Mouse (Mus musculus) ZHBTc4 (cell line): ENCODE results near the gene Fshr.

ENCODE experiments used
- DNase-seq: peaks from one replicate; pipeline ENCODE4 v3.0.0-alpha.2; 2011; ENCODE audit warnings: low read depth, low spot score

Gene Fshr

DNA sequence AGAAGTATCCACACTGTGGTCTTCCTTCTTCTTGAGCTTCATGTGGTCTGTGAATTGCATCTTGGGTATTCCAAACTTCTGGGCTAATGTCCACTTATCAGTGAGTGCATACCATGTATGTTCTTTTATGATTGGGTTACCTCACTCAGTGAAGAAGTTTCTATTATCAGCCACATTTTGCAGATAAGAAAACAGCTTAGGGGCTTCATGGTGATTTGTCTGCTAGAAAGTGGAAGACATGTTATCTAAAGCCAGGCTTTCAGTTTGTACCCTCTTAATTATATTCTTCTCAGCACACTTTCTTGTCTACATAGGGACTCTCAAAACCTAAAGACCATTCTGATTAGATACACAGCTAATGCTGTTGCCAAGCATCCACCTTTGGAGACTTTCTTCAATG, 165.8 kb downstream of the Fshr start:
- DNase-seq = no peak

DNA sequence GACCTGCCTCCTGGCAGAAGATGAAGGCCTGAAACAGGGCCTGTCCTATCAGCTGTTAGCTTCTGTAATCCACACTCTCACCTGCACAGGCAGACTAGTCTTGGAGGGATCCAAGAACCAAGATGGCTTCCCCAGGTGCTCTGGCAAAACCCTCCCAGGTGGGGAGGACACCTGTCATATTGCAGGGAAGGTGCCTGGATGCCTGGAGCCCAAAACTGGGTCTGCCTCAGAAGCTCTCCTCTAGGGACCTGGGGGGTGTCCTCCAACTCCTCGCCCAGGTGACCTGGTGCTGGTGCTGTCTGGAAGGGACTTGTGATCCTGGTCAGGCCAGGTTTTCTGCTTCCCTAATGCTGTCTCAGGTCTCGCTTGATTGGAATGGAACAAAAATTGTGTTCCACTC, 167.5 kb downstream of the Fshr start:
- DNase-seq = no peak

DNA sequence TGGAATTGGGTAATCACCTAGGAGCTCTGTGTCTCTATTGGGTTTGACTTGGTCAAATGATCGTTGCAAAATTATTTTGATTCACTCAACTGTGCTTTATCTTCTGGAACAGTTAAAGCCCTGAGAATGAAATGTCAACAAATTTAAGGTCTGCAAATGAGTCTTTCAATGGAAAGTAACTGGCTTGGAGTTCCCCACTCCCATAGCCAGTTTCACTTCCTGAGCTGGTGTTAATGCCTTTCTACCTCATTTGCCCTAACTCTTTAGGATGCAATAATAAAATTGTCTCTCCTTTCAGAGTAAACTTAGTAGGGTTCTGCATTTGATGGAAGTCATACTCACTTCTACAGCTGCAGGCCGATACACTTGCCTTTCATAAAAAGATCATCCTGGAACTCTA, 181.0 kb downstream of the Fshr start:
- DNase-seq = no peak

DNA sequence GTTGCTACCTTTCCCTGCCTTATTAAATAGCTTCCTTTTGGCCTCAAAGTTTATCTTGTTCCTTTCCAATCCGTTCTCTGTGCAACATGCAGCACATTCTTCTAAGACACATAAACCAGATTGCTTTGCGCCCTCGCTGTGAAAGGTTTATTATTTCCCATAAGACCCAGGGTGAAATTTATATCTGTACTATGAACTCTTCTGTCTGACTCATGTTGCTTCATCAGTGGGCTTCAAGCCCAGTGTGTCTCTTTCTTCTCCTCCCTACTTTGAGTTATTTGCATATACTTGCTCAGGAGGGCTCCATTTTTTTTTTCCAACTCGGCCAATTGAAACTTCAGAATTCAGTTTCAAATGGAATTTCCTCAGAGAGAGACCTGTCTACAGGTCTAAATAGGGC, 183.5 kb downstream of the Fshr start:
- DNase-seq = no peak

DNA sequence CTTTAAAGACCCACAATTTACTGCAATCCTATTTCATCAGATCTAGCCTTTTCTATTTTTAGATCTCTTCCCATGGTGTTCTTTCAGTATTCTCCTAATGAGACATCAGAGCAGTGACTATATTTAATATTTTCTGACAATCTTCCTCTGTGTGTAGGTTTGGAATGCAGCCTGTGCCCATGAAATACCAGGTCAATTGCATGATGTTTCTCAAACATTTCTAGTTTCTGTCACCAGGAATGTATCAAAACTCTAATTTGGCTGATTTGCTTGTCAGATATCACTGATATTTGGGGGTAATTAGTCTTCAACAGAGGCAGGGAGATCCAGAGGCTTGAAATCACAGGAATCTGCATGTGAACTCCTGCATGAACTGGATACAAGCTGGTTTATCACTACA, 186.8 kb downstream of the Fshr start:
- no peak for DNase-seq

DNA sequence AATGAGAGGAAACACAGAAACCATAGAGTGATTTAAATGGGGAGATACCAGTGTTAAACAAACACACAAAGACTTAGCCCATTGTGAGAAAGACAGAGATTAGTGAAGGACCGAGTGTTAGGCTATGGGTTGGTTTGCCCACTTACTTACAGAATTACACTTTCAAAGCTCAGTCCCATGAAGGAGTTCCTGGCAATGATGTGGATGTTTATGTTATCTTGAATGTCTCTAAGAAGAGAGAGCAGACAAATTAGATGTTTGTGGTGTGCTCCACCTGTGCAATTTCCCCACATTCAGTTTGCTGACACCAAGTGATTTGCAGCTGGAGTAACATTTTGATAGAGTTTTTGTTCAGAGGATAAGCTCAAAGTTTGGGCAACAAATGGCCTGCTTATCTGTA, 191.4 kb downstream of the Fshr start:
- DNase-seq = no peak

DNA sequence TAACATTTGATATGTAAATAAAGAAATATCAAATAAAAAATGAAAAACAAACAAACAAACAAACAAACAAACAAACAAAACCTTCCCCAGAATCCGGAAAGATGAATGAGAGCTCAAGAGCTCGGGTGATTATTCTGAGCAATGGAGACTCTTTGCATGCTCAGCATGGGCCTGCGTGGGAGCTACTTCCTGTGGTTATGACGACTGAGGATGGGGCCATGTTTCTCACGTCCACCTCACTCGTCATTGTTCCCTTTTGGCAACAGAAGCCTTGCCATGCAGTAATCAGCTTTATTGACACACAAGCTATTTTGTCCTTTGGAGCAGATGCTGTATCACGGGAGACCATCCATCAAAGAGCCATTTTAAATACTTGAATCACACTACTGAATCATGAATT, 191.8 kb downstream of the Fshr start:
- no peak for DNase-seq

DNA sequence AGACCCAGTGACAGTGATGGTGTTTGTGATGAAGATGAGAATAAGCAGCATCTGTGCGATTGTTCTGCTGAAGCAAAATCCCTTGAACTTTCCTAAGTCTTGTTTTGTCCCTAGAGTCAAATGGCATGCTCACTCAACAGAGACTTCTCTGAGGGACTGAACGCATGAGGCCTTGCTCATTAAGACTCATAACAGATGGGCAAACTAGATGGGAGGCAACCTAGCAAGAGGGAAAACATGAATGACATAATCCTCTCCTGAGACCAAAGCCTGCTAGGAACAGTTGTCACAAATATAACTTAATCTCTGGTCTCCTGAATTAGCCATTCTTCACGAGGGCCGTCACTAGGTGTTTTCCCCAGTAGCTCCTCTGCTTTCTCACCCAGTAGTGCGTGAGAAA, 194.5 kb downstream of the Fshr start:
- DNase-seq = no peak

DNA sequence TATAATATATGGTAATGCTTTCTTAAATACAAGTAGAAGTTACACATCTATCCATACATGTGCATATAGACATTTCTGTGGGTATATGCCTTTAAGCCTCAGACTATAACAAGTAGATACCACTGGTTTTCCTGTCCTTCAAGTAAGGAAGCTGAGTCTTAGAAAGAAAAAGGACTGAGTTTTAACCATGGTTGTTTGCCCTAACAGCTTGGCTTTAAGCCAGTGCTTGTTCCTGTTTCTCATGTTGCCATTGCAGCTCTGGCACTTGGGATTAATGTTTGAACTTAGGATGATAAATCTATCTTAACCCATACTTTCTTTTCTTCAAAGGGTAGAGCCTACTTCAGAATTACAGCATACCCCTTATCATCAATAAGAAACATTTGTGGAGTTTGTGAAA, 200.6 kb downstream of the Fshr start:
- DNase-seq = no peak

DNA sequence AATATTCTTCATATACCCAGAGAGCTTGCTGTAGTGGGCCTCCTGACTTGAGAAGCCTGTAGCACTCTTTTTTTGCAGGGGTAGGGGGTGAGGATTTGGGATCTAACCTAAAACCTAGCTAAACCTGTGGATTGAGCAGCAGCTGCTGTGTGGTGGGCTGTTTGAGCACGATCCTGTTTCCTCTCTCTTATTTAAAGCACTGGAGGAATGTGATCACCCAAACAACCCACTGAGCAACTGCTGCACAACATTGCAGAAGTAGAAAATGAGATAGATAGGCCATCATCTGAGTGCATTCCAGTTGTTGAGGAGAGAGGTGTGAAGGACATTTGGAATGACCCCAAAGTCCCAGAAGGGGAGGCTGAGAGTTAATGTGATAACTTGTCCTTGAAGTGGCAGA, 202.2 kb downstream of the Fshr start:
- no peak for DNase-seq

DNA sequence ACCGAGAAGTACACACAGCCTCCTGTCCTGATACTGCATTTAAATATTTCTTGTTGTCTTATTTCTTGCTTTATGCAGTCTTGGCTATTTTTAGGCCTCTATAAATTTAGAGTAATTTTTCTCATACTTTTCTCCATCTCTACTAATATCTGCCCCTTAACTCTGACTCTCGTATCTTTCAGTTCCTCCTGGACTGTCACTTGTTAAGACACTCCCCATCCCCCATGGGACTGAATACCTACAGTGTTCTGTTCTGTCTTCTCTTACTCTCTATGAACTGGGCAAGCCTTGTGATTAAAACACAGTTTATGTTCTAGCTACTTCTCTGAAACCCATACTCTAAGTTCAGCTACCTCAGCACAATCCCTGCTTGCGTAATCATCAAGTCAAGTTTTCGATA, 209.2 kb downstream of the Fshr start:
- no peak for DNase-seq

DNA sequence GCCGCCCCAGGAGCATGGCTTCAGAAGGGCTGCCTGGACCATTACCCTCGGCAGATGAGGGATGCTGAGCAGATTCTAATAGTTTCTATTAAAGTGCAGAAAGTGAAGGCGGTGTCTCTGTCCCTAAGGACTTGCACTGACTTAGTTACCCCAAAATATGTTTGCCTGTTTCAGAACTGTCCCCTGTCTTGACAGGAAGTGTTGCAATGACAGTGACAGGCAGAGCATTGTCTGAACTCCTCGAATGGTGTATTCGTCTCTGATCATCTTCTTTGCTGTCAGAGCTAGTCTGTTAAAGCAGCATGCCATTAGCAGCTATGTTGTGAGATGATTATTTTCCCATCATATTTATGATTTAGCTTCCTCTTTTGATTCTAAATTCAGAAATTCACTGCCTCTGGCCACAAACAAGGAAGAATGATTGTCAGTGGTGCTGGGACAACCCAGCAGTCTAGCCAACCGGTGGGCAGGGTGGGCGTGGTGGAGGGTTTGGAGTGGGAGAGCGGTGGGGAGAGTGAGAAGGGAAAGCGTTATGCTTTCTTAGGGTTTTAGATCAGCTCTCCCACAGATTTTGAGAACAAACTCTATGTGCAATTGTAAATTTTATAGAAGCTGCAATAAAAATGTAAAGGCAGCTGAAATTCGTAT, 219.6 kb downstream of the Fshr start:
- DNase-seq = no peak

DNA sequence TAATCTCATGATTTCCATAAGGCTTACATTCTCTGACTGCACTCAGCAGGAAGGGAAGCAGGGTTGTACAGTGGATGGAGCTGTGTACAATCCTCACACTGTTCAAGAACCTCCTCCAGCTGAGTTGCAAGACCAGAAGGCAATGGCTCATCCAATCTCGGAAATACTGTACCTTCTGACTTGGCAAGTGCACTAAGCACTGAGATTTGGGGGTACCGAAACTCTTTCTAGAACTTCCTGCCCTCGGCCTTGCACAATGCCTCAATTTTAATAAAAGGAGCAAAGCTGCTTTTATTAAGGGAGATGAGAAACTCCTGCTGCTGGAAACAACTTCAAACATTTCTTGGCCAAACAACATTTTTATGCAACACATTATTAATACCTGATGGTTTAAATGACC, 225.9 kb downstream of the Fshr start:
- DNase-seq = no peak

DNA sequence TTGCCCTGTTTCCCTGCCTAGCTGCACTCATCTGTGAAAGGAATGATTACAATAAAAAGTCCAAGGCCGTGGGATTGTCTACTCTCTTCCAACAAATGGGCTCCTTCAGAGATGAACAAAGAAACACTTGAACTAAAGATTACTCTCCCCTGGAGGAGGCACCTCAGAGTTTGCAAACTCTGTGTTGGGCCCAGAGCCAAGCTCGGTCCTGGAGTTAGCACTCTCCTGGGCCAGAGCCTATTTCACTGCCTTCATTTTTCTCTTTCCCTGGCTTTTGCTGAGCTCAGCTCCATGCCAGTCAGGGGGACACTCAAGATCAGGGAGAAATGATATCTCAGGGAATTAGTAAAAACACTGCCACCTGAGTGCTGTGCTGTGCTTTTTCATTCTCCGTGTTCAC, 234.4 kb downstream of the Fshr start:
- DNase-seq = peak; percentile 25

DNA sequence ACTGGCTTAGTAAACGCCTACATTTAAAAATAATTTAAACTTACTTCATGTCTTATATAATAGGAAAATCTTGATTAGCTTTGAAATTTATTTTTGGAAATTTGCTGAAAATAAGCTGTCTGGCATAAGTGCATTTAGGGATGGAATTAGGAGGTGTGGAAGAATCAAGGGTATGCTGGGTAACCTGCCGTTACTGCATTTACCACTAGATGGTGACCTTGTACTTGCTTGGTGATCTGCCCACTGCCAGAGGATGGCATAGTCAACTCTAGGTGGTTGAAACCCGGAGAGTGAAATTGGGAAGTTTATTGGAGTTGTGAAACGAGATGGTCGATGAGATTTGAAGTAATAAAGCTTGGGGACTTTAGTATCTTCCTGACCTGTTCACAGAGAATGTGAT, 246.5 kb downstream of the Fshr start:
- peak; percentile 32 for DNase-seq

DNA sequence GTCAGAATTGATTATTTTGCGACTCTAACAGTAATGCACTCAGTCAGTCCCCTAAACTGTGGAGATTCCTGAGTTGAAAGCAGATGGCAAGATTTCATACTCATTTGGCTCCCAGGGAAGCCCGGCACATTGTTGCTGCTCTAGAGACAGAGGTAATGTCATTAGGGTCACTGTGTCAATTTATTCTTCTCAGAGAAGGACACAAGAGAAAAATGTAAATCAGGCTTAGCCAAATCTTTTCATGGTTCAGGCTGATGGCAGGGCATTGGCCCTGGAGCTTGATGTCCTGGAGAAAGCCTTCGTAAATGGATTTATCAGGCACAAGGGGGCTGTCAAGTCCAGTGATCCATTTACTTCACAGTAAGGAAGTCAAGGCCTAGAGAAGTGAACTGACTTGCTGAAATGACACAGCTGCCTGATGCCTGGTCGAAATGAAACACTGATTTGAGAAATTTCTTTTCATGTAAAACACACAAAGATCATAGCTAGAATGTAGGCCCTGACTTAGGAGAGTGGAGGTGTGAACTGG, 262.3 kb downstream of the Fshr start:
- no peak for DNase-seq

DNA sequence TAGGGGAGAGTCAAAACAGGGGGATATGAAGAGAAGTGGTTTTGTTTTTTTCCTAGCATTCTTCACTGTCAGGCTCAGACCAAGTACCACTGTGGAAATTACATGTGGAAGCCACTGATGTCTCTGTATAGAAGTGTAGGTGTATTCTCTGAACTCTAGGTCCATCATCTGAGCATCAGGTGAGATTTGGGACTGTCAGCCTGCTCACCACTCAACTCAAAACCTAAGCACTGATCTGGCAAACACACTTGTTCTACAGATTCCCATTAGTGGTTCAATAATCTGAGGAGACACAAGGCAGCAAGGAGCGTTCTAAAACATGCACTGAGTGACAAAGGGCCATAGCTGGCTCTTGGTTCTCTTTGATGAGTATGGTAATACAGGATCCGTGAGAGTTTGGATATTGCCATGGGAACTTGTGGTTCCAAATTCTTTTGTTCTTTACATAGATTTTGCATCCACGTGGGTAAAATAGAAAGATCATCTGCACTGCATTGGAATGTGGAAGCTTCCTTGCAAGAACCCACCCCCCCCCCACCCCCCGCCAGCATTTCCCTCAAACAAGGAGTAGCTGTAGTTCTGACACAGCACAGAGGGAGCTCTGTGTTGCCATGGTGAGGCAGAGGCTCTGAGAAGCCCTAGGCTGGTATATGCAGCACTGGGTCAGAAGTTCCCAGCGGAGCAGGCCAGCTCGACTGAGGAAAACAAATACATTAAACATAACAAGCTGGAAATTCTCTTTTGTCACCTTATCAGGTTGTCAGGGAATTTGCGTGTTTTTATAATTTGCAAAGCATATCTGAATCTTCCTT, 262.9 kb downstream of the Fshr start:
- DNase-seq = peak; percentile 10

DNA sequence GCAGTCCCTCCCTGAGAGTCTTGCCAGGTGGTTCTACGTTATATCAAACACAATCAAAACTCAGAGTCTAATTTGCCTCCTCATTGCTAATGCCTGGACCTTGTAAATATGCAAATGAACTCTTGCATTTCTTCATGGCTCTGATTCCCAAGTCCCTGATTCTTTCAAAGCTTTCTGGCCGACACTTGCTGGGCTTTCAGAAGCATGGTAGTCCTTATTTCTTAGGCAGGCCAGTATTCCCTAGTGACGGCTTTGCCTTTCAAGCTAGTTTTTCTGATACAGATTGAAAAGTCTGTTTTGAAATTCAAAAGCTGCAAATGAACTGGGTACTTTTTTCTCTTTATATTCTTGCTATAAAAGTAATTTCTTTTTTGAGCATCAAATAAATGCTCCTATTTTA, 263.5 kb downstream of the Fshr start:
- DNase-seq = no peak
